11 mouse cellular contexts compared by ENCODE assay signal in genomic region chr11:67276601-67277174, GRCm38 (mm10). TPM values are rescaled to one million over a fixed set of nuclear protein-coding genes. Genes with fewer than 3 reads are reported as not detected.
DNase-seq lines count a peak whose midpoint lies in the region; ATAC-seq and TF ChIP-seq lines count a peak whose summit lies in the region.
"Had no signal": no experiment of that assay in that cellular context is flagged by ENCODE, and none has a peak within 500 bp of the region (broad histone marks: within the 10 kb centered on the region; RNA-seq: fewer than 3 reads in every experiment).

Gene Myh8 (plus strand): TSS chr11:67277124.

- TF ChIP-seq CTCF in hindbrain, postnatal 0 days (IDR thresholded peaks at IDR 0.05; ENCODE audit: low read depth), result 0 out of 2 replicates have a peak, but pooled peaks have one; percentile 8
- TF ChIP-seq CTCF in thymus, adult 2 months (IDR thresholded peaks at IDR 0.05; ENCODE audit: borderline replicate concordance, control insufficient read depth, extremely low read depth, insufficient read depth, low read length, poor library complexity), result no peak

- H3K9me3 ChIP-seq in hindbrain, postnatal 0 days (ENCODE audit: low read length), result no peaks in the 10 kb centered on the region
- no peaks in the 10 kb centered on the region for H3K9me3 ChIP-seq in hindbrain, embryonic 13.5 days

- no peaks in the 10 kb centered on the region for H3K36me3 ChIP-seq in hindbrain, postnatal 0 days (ENCODE audit: insufficient read depth, low read length)
- no peaks in the 10 kb centered on the region for H3K36me3 ChIP-seq in hindbrain, embryonic 13.5 days
- H3K36me3 ChIP-seq in thymus, adult 2 months (ENCODE audit: control insufficient read depth, insufficient read depth, low read length), result no peaks in the 10 kb centered on the region

- no peak within 1 kb of the TSS for H3K4me3 ChIP-seq in hindbrain, postnatal 0 days (ENCODE audit: low read length)
- no peak within 1 kb of the TSS for H3K4me3 ChIP-seq in hindbrain, embryonic 13.5 days
- H3K4me3 ChIP-seq in thymus, adult 2 months (ENCODE audit: control insufficient read depth, insufficient read depth, low read length), result no peak within 1 kb of the TSS
- H3K4me3 ChIP-seq: left cerebral cortex, adult 2 months had no signal

- peak; percentile 7 for DNase-seq in cerebellum, adult 9-11 months
- no peak for DNase-seq in cerebellum, adult 9-10 months
- DNase-seq in hindbrain, postnatal 0 days (ENCODE audit: low spot score), result peak; percentile 82
- peak; percentile 25 for DNase-seq in urinary bladder, postnatal 14 days (ENCODE audit: low spot score)
- DNase-seq in urinary bladder, postnatal 25 days (ENCODE audit: low spot score), result no peak
- DNase-seq in thymus, adult 2 months, result no peak

- ATAC-seq in hindbrain, postnatal 0 days, result peak; percentile 64
- no peak for ATAC-seq in hindbrain, embryonic 13.5 days (ENCODE audit: low FRiP score)
- no peak for ATAC-seq in CD4-positive, CD25-positive, alpha-beta regulatory T cell, adult 4 months

- 0 out of 2 replicates have a peak within 1 kb of the TSS, but pooled peaks have one; percentile 16 for H3K4me2 ChIP-seq in hindbrain, postnatal 0 days (ENCODE audit: low read depth, low read length)
- no peak within 1 kb of the TSS for H3K4me2 ChIP-seq in hindbrain, embryonic 13.5 days

- no peak for TF ChIP-seq POLR2A in thymus, adult 2 months (IDR thresholded peaks at IDR 0.05; ENCODE audit: control insufficient read depth, extremely low read depth, insufficient read depth, low read length, poor library complexity)

- WGBS in hindbrain, postnatal 0 days, result 47% methylated on average over 10 of the region's 10 CpGs
- WGBS in hindbrain, embryonic 13.5 days, result 74% methylated on average over 10 of the region's 10 CpGs
- 91% methylated on average over 10 of the region's 10 CpGs for WGBS in thymus, adult 2 months

- H3K9ac ChIP-seq in hindbrain, postnatal 0 days (replicated peaks; ENCODE audit: low read length), result no peak within 1 kb of the TSS
- no peak within 1 kb of the TSS for H3K9ac ChIP-seq in hindbrain, embryonic 13.5 days

- no peak within 1 kb of the TSS for H3K27ac ChIP-seq in hindbrain, postnatal 0 days
- no peak within 1 kb of the TSS for H3K27ac ChIP-seq in hindbrain, embryonic 13.5 days
- H3K27ac ChIP-seq in thymus, adult 2 months (ENCODE audit: control insufficient read depth, insufficient read depth, low read length), result no peak within 1 kb of the TSS
- H3K27ac ChIP-seq: left cerebral cortex, adult 2 months had no signal

- H3K27me3 ChIP-seq in hindbrain, postnatal 0 days (ENCODE audit: insufficient read depth, low read length), result no peaks in the 10 kb centered on the region
- H3K27me3 ChIP-seq in hindbrain, embryonic 13.5 days, result no peaks in the 10 kb centered on the region
- H3K27me3 ChIP-seq in thymus, adult 2 months (ENCODE audit: control insufficient read depth, insufficient read depth, low read length), result no peaks in the 10 kb centered on the region

- no peaks in the 10 kb centered on the region for H3K4me1 ChIP-seq in hindbrain, postnatal 0 days (ENCODE audit: insufficient read depth, low read length)
- no peaks in the 10 kb centered on the region; the same call in 1 of the 2 replicates for H3K4me1 ChIP-seq in hindbrain, embryonic 13.5 days (replicated peaks)
- no peaks in the 10 kb centered on the region for H3K4me1 ChIP-seq in thymus, adult 2 months (replicated peaks; ENCODE audit: control insufficient read depth, insufficient read depth, low read length)

RNA-seq across cellular contexts. Expression of gene Myh8, which starts in this region (rescaled TPM):
- 3.3 and 12.5 TPM in 2 replicates for total RNA-seq in hindbrain, postnatal 0 days (2014; rRNA removed)
- polyA plus RNA-seq in hindbrain, postnatal 0 days (2015; fragmentation: Nextera tagmentation; extraction: Ambion mirVana), result 0.61 and 1.2 TPM in 2 replicates
- 0.84 and 2.5 TPM in 2 replicates for polyA plus RNA-seq in hindbrain, embryonic 13.5 days (2015; fragmentation: Nextera tagmentation; extraction: Ambion mirVana)
- not detected for polyA plus RNA-seq in CD4-positive, CD25-positive, alpha-beta regulatory T cell, adult 4 months (2017; shearing (Covaris generic))
- 0.03 and 0.04 TPM in 2 replicates for polyA plus RNA-seq in thymus, adult 2 months (2012; rRNA removed)
- total RNA-seq: granulocyte monocyte progenitor cell, adult 5-6 weeks; megakaryocyte, adult 5-6 weeks had no signal

Comparison
In these comparisons a context has a peak if more than half of its experiments do, and no peak if none do; other contexts are left out.
1. DNase-seq: peak in cerebellum, adult 9-11 months (single experiment), hindbrain, postnatal 0 days (single experiment) and urinary bladder, postnatal 14 days (single experiment); none in cerebellum, adult 9-10 months (single experiment), urinary bladder, postnatal 25 days (single experiment) and thymus, adult 2 months (single experiment).